Mouse (Mus musculus) T-helper 1 cell (primary cell): ENCODE measurements around the gene Hspa12a.

Experiments
- in situ Hi-C: fragments of 300-600 bp; cut with MboI, MseI; formaldehyde crosslinking; loops from one replicate; pipeline ENCODE4 v1.15.1; 2025; ENCODE audit warnings: high pct_unique_total_duplicates

The Hspa12a gene

GRCm38 (mm10) chr19:58823301-58823700, 120.2 kb downstream of the Hspa12a start:
- in situ Hi-C loops, result no loop called here

- in situ Hi-C loops, result no loop called here
These were observed 120.8 kb downstream of the Hspa12a start for GRCm38 (mm10) chr19:58822454-58823200.

DNA sequence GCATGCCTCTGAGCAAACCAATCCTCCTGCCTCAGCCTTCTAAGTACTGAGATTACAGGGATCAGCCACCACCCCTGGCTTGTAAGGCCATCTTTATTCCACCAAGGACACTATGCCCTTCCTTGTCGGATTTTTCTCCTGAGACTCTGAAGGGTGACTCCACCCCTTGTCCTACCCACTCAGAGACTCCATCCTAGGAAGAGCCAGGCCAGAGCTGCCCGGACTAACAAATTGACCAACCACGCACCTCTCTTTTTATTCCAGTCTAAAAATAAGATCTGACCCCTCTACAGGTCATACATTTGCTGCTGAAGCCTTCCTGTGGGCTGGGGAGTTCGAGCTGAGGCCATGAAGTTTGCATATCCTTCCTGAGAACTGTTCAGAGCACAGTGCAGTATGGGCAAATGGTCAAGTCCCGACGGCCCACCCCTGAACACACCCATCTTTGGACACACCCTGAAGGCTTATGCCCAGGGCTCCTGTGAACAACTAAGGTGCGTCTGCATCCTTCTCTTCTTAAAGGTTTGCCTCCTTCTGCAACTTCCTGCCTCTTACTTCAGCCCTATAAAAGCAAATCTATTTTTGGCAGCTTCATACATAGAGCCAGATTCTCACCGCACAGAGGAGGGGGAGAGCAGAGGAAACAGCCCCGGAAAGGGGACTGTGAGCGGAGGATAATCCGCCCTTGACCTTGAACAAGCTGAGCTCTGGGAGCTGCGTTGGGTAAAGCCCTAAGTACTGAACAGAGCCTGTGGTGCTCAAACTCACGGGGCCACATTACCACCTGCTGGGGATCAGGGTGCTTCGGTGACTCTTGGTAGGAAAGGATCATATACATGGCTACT, 124.7 kb downstream of the Hspa12a start:
- in situ Hi-C loops, result no loop called here

DNA sequence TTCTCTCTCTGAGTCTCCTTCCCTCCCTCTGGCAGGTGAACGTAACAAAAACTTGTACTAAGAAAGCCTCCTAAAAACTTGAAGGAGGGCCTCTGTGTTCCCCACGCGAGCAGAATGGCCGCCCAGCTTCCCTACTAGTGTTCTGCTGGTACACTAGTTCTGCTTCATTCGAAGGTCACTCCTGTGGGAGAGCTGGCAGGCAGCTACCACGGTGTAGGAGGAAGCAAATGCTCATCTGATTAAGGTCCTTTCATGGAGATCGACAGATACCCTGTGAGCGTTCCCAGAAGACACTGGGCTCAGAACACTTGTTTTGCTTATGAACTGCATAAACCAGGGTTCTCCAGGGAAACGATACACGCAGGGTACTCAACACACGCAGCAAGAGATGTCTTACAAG, 126.1 kb downstream of the Hspa12a start:
- in situ Hi-C loops, result no loop called here

GRCm38 (mm10) chr19:58816453-58817041, 126.9 kb downstream of the Hspa12a start:
- in situ Hi-C loops, result no loop called here

DNA sequence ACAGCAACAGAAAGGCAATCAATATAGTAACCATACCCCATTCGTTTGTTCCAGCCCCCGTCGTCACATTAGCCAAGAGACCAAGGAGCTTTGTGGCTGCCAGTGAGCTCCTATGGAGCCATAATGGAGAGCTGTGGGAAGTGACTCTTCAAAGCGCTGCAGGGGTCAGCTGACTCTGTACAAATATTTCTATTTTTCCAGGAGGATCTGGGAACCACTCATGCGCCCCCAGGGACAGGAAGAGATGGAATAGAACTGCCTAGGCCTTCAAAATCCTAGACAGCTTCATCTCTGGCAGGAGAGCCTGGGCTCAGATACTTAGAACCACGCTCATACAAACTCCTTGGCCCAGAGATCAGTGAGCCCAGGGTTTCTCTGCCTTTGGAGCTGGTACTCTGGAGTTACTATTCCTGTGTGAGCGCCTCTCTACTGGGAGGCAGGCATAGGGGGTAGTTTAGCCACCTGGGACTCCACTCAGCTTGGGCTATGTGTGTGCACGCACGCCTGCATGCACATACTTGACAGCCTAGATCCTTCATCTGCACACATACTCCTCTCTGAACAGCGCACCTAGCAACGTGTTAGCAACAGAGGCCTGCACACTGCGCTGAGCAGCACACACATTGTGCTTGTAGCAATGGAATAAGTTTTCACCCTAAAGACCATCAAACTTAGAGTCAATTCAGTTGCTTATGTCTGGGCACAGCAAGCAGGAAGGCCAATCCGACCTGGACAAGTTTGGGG, 128.1 kb downstream of the Hspa12a start:
- in situ Hi-C loops, result no loop called here

GRCm38 (mm10) chr19:58810536-58810935, 132.9 kb downstream of the Hspa12a start:
- in situ Hi-C loops, result no loop called here

DNA sequence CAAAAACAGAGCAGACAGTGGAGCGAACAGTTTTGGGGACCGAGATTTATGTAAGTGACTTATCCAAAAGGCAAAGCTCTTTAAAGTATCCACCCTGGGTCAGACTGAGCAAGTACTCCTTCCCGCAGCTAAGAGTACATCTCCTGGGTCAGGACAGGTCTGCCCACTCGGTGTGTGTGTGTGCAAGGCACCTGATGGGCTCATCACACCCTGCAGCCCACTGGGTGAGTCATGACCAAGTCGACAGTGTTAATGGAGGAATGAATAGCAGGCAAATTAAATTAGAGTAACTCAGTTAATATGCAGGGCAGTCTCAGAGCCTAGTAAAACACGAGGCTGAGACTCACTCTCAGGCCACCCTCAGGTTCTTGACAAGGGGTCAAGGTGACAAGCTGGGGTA, 134.6 kb downstream of the Hspa12a start:
- in situ Hi-C loops, result loop anchor here (5.0 kb wide), 1 partner anchor 88 kb away; no protein-coding TSS in a partner anchor

DNA sequence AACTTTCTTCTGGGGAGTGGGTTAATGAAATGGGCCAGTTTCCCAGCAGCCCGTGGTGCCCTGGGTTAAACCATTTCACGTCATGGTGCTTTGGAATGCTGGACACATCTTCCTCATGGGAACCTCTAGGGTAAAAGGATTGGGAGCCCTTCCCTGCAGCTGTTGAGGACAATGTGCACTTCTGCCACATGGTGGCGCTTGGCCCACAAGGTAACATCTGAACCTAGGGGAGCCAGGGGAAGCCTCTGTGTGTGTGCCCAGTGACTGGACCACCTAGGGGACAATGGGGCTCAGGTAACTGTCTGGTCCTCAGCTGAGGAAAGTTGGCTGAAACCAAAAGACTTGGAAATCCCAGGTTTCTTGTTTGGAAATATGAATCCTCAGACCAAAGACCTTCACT, 137.1 kb downstream of the Hspa12a start:
- in situ Hi-C loops, result loop anchor here (5.0 kb wide), 1 partner anchor 91 kb away; no protein-coding TSS in a partner anchor

DNA sequence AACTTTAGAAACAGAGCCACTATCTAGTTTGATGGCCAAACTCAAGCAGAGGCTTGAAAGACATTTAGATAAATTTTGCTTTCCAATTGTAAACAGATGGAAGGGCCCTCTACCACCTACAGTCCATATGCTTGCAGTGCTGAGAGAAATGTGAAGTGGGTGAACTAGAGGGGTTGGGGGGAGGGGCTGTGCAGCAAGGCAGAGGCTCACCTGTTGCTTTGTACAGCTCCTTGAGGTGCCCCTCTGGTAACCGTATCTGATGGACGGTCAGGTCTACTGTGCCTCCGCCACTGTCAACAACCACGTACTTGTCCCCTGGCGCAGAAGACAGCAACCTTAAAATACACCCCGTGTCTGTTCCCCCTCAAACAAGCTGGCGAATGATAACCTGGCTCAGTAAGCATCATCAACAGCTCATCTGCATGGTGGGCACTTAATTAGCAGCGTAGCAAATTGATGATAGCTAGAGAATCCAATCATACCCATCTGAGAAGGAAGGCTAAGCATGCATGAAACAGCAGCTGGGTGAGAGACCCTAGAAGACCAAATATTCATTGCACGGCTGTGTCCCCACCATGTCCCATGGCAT, 138.2 kb downstream of the Hspa12a start:
- in situ Hi-C loops, result loop anchor here (5.0 kb wide), 1 partner anchor 92 kb away; no protein-coding TSS in a partner anchor

DNA sequence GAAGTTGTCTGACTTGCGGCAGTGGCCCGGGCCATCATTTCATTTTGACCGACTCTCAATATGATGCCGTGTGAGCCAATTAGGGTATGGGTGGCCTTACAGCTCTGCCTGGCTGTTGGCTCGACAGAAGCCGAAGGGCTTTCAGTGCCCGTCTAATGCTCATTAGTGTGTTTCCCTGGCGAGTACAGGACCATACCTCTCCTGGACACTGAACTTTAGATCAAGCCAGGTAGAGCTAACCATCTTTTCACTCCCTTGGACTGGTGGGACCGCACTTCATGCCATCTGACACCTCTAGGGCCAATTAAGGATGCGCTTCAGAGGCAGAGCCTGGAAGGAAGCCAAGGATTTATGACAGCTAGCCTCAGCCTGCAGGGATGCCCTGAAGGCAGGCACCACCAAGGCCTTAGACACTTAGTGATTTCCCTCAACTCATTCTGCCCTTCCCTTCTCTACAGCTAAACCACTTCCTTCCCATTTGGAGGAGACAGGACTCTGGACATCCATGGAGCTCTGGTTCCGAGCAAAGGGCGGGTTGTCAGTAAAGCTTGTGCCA, 148.3 kb downstream of the Hspa12a start:
- in situ Hi-C loops, result no loop called here

DNA sequence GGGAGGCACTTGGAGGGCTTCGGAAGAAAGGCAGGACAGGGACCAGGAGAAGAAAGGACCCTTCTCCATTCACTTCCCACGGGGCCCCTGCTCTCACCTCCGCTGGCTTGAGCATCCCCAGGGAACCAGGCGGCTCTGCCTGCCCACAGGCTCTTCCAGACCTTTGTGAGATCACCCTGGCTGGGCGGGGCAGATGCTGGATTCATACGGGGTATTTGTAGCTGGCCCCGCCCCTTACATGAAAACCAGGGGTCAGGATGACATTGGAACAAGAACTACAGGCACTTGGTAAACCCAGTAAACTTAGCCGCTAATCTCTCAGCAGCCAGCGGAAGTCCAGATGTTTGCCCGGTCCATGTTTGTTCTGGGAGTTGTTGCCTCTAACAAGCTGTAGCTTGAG, 149.2 kb downstream of the Hspa12a start, which contains the start of gene 1700019N19Rik:
Gene 1700019N19Rik (minus strand): TSS at position 178 of the 400 bp plus-strand sequence.
- in situ Hi-C loops, result no loop called here

DNA sequence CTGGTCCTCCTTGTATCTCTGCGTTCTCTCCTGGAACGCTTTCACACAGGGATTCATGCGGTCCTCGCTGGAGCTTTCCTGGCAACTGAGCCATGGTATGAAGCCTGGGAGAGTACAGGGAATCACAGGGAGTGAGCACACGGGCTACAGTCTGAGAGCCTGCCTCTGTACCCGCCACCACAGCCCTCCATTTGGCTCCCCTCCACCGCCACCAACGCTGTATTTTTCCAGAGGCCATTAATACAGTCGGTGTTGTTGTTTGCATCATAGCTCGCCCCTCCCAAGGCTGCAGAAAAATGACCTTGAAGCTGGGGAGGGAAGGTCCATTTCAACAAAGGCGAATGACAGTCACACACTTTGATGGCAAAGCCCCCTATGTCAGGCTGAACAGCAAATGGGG, 154.3 kb downstream of the Hspa12a start:
- in situ Hi-C loops, result no loop called here

DNA sequence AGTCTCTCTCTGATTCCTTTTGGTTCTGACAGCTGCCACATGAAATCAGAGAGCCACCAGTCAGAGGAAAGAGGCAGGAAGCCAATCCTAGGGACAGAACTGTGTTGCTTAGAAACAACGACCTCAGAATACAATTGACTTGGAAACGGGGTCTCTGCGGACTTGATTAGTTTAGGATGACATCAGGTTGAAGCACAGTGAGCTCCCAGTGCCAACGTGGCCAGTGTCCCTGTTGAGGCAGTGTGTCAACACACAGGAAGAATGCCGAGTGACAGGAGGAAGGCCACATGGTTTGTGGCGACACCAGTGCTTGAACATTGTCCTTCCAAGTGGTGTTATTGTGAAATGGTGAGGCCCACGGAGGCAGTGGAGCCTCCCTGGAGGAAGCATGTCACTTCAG, 159.5 kb downstream of the Hspa12a start:
- in situ Hi-C loops, result no loop called here

DNA sequence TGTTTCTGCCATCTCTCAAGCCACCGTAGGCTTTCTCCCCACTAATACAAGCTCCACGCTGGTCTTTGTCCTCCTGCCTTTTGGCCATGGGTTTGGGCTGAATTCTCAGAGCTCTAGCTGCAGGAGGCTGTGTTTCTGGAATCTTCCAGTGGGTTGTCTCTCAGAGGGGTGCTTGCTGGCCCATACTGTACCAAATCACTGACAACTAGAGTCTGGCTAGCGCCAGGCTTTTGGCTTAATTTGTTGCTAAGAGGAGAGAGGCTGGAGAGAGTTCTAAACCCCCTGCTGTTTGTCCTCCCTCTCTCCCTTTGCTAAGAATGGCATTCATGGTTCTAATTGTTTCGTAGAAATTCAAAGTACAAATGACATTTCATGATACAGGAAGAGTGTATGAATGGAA, 161.9 kb downstream of the Hspa12a start:
- in situ Hi-C loops, result no loop called here

DNA sequence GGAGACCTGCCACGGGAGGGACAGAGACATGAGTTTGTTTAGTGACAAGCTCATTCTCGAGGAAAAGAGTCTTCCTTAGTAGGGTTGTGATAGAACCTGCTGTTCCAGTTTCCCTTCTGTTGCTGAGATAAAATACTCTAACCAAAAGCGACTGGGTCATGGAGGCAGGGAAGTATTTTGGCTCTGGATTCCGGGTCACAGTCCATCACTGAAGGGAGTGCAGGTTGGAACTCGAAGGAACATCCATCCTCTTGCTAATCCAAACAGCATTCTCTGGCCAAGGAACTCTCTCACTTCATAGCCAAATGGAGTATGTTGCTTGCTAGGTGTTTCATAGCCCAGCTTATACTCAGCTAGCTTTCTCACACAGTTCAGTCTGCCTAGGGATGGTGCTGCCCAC, 167.0 kb downstream of the Hspa12a start:
- in situ Hi-C loops, result loop anchor here (10.0 kb wide), 1 partner anchor 748 kb away; no protein-coding TSS in a partner anchor

DNA sequence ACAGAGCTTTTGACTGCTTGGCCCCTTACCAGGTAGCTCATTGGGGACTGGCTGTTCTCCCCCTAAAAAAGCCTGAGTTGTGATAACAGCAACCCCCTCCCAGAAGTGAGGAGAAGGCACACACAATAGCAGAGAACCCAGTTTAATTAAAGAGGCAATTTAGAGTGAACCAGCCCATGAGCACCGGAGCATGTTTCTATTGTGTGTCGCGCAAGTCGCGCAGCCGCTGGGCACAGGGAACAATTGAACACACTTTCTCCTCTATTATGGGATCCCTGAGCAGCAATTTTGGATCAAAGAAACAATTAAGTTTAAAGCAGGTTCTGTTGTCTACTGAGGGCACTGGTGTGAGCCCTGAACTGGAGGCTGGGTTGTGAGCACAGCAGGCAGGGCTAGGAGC, 176.1 kb downstream of the Hspa12a start:
- in situ Hi-C loops, result no loop called here

- in situ Hi-C loops, result no loop called here
These were observed 180.5 kb downstream of the Hspa12a start for GRCm38 (mm10) chr19:58762848-58763541.

GRCm38 (mm10) chr19:58762316-58762715, 181.1 kb downstream of the Hspa12a start:
- in situ Hi-C loops, result no loop called here

- in situ Hi-C loops, result loop anchor here (10.0 kb wide), 1 partner anchor 745 kb away; no protein-coding TSS in a partner anchor
These were observed 184.0 kb downstream of the Hspa12a start, which contains the start of gene Pnliprp2 for GRCm38 (mm10) chr19:58759423-58759822. Gene Pnliprp2 (plus strand): TSS chr19:58759719.
